Mouse (Mus musculus) ES-Bruce4 (cell line): ENCODE measurements around the gene Jmjd1c. TPM values are rescaled to one million over a fixed set of nuclear protein-coding genes. Genes with fewer than 3 reads are reported as not detected.

Experiments used
- H3K27ac ChIP-seq: 2 replicates; pipeline ENCODE4 v1.5.1; 2012; ENCODE audit warnings: low read length, inconsistent platforms; ENCODE audit not compliant: insufficient read depth
- H3K27me3 ChIP-seq: 2 replicates; pipeline ENCODE4 v1.6.1; 2012; ENCODE audit warnings: mild to moderate bottlenecking, low read length, inconsistent platforms; ENCODE audit not compliant: control insufficient read depth, poor library complexity, insufficient read depth, severe bottlenecking
- H3K36me3 ChIP-seq: 2 replicates; pipeline ENCODE4 v1.6.1; 2012; ENCODE audit warnings: inconsistent platforms, mild to moderate bottlenecking, low read length, moderate library complexity; ENCODE audit not compliant: control insufficient read depth, poor library complexity, insufficient read depth, severe bottlenecking
- H3K4me1 ChIP-seq: one replicate; pipeline ENCODE4 v1.8.1; 2011; ENCODE audit warnings: low read length; ENCODE audit not compliant: control insufficient read depth, insufficient read depth
- H3K4me3 ChIP-seq: 2 replicates; pipeline ENCODE4 v1.5.1; 2011; ENCODE audit warnings: low read depth, mild to moderate bottlenecking, low read length
- H3K9ac ChIP-seq: 2 replicates; pipeline ENCODE4 v1.6.1; 2012; ENCODE audit warnings: low read depth, mild to moderate bottlenecking, inconsistent platforms; ENCODE audit not compliant: poor library complexity, severe bottlenecking
- H3K9me3 ChIP-seq: replicated peaks from 2 replicates; pipeline ENCODE4 v1.6.1; 2012; ENCODE audit warnings: mild to moderate bottlenecking, low read length, inconsistent platforms; ENCODE audit not compliant: control insufficient read depth, poor library complexity, insufficient read depth, severe bottlenecking
- CTCF ChIP-seq: IDR thresholded peaks from one replicate; pipeline ENCODE4 v1.8.1; 2011; ENCODE audit warnings: low read depth, low read length
- EP300 ChIP-seq: IDR thresholded peaks from 2 replicates; pipeline ENCODE4 v1.6.1; 2011; ENCODE audit warnings: low read depth, low read length; ENCODE audit not compliant: insufficient read depth
- POLR2A ChIP-seq: IDR thresholded peaks from one replicate; pipeline ENCODE4 v1.8.1; 2011; ENCODE audit warnings: low read length; ENCODE audit not compliant: insufficient read depth
- polyA plus RNA-seq: library from polyadenylated mRNA; stranded (reverse); fragments of >200 nt; gene quantifications from 2 replicates; pipeline ENCODE4 v1.2.4, GENCODE M21; 2011; ENCODE audit warnings: low read depth; ENCODE audit not compliant: missing spikeins, insufficient read depth, insufficient read length

Jmjd1c gene
- polyA plus RNA-seq, 1 experiment, result 141 TPM

DNA sequence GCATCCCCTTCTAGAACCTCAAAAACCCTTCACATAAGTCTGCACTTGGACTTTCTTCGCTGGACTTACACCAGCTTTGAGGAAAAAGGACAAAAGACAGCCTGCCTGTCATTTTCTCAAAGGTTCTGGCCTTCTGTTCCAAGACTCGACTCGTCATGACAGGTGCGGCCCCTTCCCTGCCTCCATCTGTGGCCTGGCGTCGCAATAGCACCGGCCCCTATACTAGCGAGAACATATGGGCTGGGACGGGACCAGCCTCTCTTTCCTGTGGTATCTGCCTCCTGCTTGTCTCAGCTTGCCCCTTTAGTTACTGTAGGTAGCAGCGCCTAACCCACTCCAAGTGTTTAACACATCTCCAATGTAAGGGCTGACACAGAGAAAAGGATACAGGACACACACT is 10.8 kb upstream of the Jmjd1c start:
- no peak overlapping the region for H3K9ac ChIP-seq
- H3K27ac ChIP-seq, result no peak overlapping the region
- no peak overlapping the region for H3K4me3 ChIP-seq
- peaks cover 2% of the 10 kb centered on the region for H3K4me1 ChIP-seq
- H3K27me3 ChIP-seq, result no peaks in the 10 kb centered on the region
- TF ChIP-seq POLR2A (no peak), EP300 (no peak), CTCF (no peak)
- H3K9me3 ChIP-seq, result no peaks in the 10 kb centered on the region
- H3K36me3 ChIP-seq, result no peaks in the 10 kb centered on the region

DNA sequence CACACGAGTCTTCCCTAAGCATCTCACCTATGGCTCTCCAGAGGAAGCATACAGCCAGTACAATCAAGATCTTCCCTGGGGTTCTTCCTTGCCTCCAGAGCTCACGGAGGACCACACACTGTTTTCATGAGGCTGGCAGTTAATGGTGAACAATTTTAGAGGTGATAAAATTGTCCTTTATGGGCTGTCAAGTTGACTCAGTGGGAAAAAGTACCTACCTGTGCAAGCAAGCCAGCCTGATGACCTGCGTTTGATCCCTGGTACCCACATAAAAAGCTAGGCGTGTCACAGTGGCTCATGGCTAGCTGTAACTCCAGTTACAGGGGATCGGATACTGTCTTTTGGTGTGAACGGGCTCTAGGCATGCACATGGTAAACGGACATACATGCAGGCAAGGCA is 10.0 kb upstream of the Jmjd1c start:
- no peaks in the 10 kb centered on the region for H3K36me3 ChIP-seq
- no peaks in the 10 kb centered on the region for H3K27me3 ChIP-seq
- no peak overlapping the region for H3K27ac ChIP-seq
- no peak overlapping the region for H3K4me3 ChIP-seq
- H3K9me3 ChIP-seq, result no peaks in the 10 kb centered on the region
- TF ChIP-seq EP300 (no peak), CTCF (no peak), POLR2A (no peak)
- H3K9ac ChIP-seq, result no peak overlapping the region
- peaks cover 2% of the 10 kb centered on the region for H3K4me1 ChIP-seq

DNA sequence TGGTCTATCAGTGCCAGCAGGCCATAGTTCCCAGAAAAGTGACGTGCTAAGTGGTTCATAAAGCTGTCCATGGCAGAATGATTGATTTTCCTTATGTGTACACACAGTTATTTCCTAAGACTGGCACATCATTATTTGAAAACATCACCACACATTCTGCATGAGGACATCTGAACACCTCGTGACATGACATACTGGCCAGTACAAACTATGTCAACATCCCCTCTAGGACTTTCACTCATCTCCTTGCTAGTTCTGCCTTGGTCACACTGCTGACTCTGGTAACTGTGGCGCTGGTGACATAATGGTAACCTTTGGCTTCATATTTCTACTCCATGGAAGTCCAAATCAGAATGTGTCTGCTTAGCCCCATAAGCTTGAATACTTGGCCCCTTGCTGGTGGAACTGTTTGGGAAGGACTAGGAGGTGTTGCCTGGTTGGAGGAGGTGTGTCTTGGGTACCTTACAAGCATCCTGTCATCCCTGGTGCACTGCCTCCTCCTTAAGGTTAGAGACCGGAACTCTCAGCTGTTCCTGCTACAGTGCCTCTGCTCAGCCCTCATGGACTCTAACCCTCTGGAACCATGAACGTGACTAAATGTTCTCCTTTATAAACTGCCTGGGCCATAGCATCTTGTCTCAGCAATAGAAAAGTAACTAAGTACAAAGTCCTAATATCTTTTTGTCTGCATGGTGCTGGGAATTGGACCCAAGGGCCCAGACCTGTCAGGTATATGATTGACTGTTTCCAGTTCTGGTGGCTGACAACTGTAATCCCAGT is 8.3 kb upstream of the Jmjd1c start:
- Histone ChIP-seq H3K4me1 (no peaks in the 10 kb centered on the region), H3K9me3 (no peaks in the 10 kb centered on the region), H3K27ac (no peak overlapping the region), H3K27me3 (no peaks in the 10 kb centered on the region), H3K36me3 (no peaks in the 10 kb centered on the region), H3K4me3 (no peak overlapping the region), H3K9ac (no peak overlapping the region)
- TF ChIP-seq CTCF, result no peak
- no peak for TF ChIP-seq POLR2A
- TF ChIP-seq EP300, result no peak

GRCm38 (mm10) chr10:67090611-67091010 is 5.3 kb upstream of the Jmjd1c start:
- Histone ChIP-seq H3K27me3 (no peaks in the 10 kb centered on the region), H3K4me3 (no peak overlapping the region), H3K36me3 (no peaks in the 10 kb centered on the region), H3K9me3 (no peaks in the 10 kb centered on the region), H3K4me1 (no peaks in the 10 kb centered on the region), H3K27ac (no peak overlapping the region), H3K9ac (no peak overlapping the region)
- TF ChIP-seq POLR2A, result no peak
- no peak for TF ChIP-seq EP300
- no peak for TF ChIP-seq CTCF

DNA sequence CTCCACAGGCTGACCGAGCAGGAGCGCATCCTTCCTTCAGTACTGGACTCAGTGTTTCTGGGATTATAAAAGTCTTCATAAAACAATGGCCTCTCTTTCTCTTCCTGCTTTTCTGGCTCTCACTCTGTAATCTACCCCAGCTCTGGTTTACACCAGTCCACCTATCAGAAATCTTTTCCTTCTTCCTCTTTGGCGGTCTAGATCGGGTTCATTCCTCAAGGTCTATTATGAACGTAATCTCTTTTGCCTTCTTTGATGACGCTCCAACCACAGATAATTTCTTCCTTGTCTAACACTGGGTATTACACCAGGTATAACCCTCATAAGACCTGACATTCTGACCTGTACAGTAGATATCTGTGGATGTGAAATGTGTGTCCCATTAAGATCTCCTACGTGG is 1.0 kb upstream of the Jmjd1c start:
- Histone ChIP-seq H3K27ac (no peak overlapping the region), H3K9ac (no peak overlapping the region), H3K4me1 (no peaks in the 10 kb centered on the region), H3K4me3 (no peak overlapping the region), H3K36me3 (no peaks in the 10 kb centered on the region), H3K27me3 (no peaks in the 10 kb centered on the region), H3K9me3 (no peaks in the 10 kb centered on the region)
- no peak for TF ChIP-seq CTCF
- no peak for TF ChIP-seq EP300
- no peak for TF ChIP-seq POLR2A

DNA sequence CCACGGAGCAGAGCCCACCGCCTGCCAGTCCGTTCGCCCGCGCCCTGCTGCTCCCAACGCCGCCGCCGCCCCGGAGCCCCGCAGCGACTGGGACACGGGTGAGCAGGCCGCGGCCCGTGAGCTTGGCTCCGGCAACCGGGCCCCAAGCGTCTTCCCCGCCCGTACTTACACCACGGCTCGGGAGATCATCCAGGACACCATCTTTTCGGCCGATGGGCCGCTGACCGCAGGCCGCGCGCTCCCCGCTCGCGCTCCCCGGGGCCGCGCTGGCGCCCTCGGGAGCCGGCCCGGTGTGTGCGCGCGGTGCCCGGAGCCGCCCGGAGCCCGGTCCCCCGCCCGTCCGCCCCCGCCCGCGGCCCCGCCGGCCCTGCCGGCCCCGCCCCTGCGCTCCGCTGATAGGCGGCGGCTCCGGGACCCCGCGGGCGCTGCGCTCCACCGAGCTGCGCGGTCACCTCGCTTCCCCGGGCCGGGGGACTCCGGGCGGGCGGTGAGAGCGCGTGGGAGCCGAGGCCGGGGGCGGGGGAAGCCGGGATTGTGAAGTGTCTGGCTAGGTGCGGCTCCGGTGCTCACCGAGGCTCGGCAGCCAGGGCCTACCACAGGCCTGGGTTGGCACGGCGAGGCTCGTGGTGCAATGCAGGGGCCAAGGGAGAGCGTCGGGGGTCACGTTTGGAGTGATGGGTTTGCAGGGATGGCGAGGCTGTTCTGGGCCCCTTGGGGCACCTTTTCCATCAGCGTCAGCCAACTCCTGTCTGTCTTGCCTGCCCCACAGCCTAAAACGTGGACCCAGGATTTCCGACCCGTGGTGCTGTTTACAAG is 904 bp downstream of the Jmjd1c start, which contains the start of gene Reep3:
Reep3 (minus strand) TSS at position 325 of the 816 bp plus-strand sequence.
- Histone ChIP-seq H3K27ac (peak within 1 kb of the TSS; percentile 89), H3K36me3 (0 out of 2 replicates have a peak, but pooled peaks cover 2% of the 10 kb centered on the region), H3K9ac (peak within 1 kb of the TSS; percentile 94), H3K9me3 (no peaks in the 10 kb centered on the region), H3K4me3 (peak within 1 kb of the TSS; percentile 97), H3K27me3 (no peaks in the 10 kb centered on the region), H3K4me1 (no peaks in the 10 kb centered on the region)
- TF ChIP-seq CTCF, result no peak
- TF ChIP-seq EP300, result no peak
- no peak for TF ChIP-seq POLR2A
